Mouse (Mus musculus) lung, postnatal 0 days (tissue): Measurements from ENCODE around the gene Specc1.

Experiments used
- CTCF ChIP-seq: IDR thresholded peaks from 2 replicates; pipeline ENCODE4 v1.5.1; 2016; ENCODE audit warnings: antibody characterized with exemption, mild to moderate bottlenecking
- EP300 ChIP-seq: IDR thresholded peaks from 2 replicates; pipeline ENCODE4 v1.6.1; 2016; ENCODE audit warnings: antibody characterized with exemption, mild to moderate bottlenecking, control low read depth

DNA sequence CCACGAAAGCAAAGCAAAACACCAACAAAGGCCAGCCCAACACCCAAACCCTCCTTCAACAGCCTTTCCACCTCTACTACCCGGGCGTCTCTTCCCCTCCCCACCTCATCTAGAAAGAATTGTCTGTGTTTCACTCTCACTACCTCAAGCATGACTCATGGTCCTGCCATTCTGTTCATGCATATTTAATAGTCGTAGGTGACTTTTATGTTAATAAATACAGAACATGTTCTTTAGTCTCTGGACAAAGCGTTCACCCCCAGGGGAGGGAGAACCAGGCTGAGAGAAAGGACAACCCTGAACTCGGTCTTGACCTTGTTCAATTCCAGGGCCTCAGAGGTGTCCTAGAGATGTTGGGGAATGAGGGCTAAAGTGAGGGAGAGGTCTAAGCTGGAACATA is 1.4 kb upstream of the Specc1 start:
- TF ChIP-seq CTCF (no peak), EP300 (no peak)
